Mouse (Mus musculus): ENCODE data around the gene Atrnl1. TPM values are rescaled to one million over a fixed set of nuclear protein-coding genes. Genes with fewer than 3 reads are reported as not detected.

Gene Atrnl1
- polyA plus RNA-seq, 1 experiment from 2014 or later, result 0.60 TPM

DNA sequence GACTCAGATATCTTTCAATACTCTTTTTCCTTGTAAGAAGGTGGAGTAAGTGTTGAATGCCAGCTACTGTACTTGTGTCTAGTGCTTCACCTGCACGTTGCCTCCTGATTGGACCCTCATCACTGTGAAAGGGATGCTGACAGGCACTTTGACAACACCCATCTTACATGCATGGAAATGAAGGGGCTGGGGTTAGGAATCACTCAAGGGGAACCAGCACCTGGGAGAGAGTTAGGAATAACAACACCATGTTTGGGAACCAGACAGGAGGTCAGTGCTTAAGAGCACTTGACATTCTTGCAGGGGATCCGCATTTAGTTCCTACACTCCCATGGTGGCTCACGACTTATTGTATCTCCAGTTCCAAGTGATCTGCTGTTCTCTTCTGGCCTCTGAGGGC is 7.2 kb upstream of the Atrnl1 start:
- no peak for ATAC-seq (ENCODE audit: low read depth)
- Histone ChIP-seq H3K9ac (ENCODE audit: low read depth, low read length) (no peak overlapping the region), H3K4me1 (ENCODE audit: control insufficient read depth, low read depth, low read length) (no peaks in the 10 kb centered on the region; the same call in 1 of the 2 replicates), H3K4me2 (ENCODE audit: low read depth, low read length) (no peak overlapping the region), H3K4me3 (ENCODE audit: low read depth, low read length) (no peak overlapping the region), H3K36me3 (ENCODE audit: control insufficient read depth, insufficient read depth) (no peaks in the 10 kb centered on the region), H3K27me3 (ENCODE audit: control insufficient read depth, insufficient read depth, low read depth, low read length) (no peaks in the 10 kb centered on the region), H3K9me3 (replicated peaks; ENCODE audit: control insufficient read depth, low read length) (no peaks in the 10 kb centered on the region), H3K27ac (ENCODE audit: low read length) (no peak overlapping the region)
- WGBS (ENCODE audit: insufficient replicate concordance), result 81% methylated on average over 3 of the region's 3 CpGs

DNA sequence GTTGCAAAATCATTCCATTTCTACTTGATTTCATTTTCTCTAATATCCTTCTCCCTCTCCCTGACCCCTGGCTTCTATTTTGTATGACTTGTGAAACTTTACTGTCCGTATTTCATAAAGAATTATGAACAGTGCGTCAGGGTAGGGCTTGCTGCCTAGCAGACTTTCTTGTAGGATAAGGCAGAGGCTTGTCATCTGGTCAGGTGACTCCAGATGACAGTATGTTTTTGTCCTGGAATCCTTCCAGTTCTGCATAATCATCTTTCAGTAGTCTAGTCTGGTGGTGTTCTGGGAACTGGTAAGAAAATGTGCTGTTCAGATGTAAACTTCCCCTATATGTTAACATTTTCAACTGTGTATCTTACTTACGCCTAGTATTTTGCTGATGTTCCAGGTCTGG is 4.9 kb upstream of the Atrnl1 start:
- ATAC-seq (ENCODE audit: low read depth), result no peak
- Histone ChIP-seq H3K36me3 (ENCODE audit: control insufficient read depth, insufficient read depth) (no peaks in the 10 kb centered on the region), H3K4me3 (ENCODE audit: low read depth, low read length) (no peak overlapping the region), H3K4me2 (ENCODE audit: low read depth, low read length) (no peak overlapping the region), H3K4me1 (ENCODE audit: control insufficient read depth, low read depth, low read length) (no peaks in the 10 kb centered on the region; the same call in 1 of the 2 replicates), H3K9ac (ENCODE audit: low read depth, low read length) (no peak overlapping the region), H3K27ac (ENCODE audit: low read length) (no peak overlapping the region), H3K9me3 (replicated peaks; ENCODE audit: control insufficient read depth, low read length) (no peaks in the 10 kb centered on the region), H3K27me3 (ENCODE audit: control insufficient read depth, insufficient read depth, low read depth, low read length) (peaks cover 4% of the 10 kb centered on the region; the same call in 1 of the 2 replicates)
- WGBS (ENCODE audit: insufficient replicate concordance), result 62% methylated on average over 3 of the region's 3 CpGs

DNA sequence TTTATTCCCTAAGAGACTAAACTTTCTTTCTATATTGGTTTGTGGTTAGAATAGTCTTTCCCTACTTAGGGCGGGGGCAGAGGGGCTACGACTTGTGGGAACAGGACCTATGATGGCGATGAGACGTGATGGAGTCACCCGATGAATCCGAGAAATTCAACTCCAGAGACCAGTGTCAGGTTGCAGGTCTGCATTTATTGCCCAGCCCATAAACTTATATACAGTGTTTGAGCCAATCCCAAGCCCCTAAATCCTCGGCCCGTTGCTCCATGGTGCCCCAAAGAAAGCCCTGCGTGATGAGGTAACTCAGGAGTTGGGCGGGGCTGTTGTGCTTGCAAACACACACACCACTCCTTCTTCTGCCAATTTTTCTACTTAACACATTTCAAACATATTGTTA is 4.5 kb upstream of the Atrnl1 start:
- Histone ChIP-seq H3K4me2 (ENCODE audit: low read depth, low read length) (no peak overlapping the region), H3K36me3 (ENCODE audit: control insufficient read depth, insufficient read depth) (no peaks in the 10 kb centered on the region), H3K4me3 (ENCODE audit: low read depth, low read length) (no peak overlapping the region), H3K9ac (ENCODE audit: low read depth, low read length) (no peak overlapping the region), H3K4me1 (ENCODE audit: control insufficient read depth, low read depth, low read length) (no peaks in the 10 kb centered on the region; the same call in 1 of the 2 replicates), H3K9me3 (replicated peaks; ENCODE audit: control insufficient read depth, low read length) (no peaks in the 10 kb centered on the region), H3K27ac (ENCODE audit: low read length) (no peak overlapping the region), H3K27me3 (ENCODE audit: control insufficient read depth, insufficient read depth, low read depth, low read length) (peaks cover 8% of the 10 kb centered on the region)
- WGBS (ENCODE audit: insufficient replicate concordance), result 73% methylated on average over 10 of the region's 10 CpGs
- ATAC-seq (ENCODE audit: low read depth), result no peak

DNA sequence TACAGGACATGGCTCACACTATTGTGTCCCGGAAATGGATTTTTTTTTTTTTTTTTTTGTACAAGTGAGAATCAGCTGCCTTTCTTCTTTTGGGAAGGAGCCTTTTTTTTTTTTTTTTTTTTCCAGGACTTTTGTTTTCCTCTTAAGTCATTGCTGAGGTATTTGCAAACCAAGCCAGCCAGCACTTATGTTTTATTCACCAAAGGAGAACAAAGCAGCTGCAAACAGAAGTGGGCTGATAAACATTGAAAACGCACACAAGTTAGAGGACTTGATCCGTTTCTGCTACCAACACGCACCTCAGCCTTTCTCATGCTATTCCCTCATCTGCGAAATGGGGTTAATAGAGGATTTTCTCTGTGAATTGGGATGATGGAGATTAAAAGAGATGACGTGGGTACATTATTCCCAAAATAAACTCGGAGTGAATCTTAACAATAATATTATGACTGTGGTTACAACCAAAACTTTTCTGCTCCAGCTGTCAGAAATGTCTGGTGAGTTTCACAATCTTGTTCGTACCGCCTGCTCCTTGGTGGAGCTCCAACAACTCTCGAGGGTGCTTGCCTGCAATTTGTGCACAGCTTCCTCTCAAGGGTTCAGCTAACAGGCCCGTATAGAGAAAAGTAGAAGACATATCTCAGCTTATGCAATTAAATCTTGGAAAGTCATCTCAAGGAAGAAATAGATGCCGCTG is 1.3 kb upstream of the Atrnl1 start:
- Histone ChIP-seq H3K9me3 (replicated peaks; ENCODE audit: control insufficient read depth, low read length) (no peaks in the 10 kb centered on the region), H3K27ac (ENCODE audit: low read length) (no peak overlapping the region), H3K27me3 (ENCODE audit: control insufficient read depth, insufficient read depth, low read depth, low read length) (peaks cover 16% of the 10 kb centered on the region), H3K36me3 (ENCODE audit: control insufficient read depth, insufficient read depth) (no peaks in the 10 kb centered on the region), H3K4me3 (ENCODE audit: low read depth, low read length) (peak overlapping the region; percentile 81), H3K4me1 (ENCODE audit: control insufficient read depth, low read depth, low read length) (peaks cover 10% of the 10 kb centered on the region), H3K9ac (ENCODE audit: low read depth, low read length) (peak overlapping the region; percentile 72; the same call in 1 of the 2 replicates), H3K4me2 (ENCODE audit: low read depth, low read length) (peak overlapping the region; percentile 93)
- WGBS (ENCODE audit: insufficient replicate concordance), result 14% methylated on average over 12 of the region's 12 CpGs
- ATAC-seq (ENCODE audit: low read depth), result no peak

DNA sequence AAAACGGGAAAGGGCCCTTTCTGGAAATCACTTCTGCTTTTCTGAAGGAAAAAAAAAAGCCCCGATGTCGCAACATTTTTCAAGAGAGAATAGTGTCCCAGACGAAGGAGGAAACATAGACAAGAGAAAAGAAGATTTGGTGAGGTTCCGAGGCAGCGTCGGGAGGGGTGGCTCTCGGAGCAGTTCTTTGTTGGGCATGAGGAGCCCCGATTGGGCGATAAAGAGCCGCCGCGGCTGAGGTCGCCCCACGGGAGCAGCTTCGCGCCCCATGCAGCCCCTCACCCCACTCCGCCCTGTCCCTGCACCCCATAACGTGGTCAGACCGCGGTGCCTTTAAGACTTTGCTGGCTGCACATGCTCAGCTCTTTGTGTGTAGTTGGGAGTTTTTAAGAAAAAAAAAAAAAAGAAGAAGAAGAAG is 767 bp upstream of the Atrnl1 start:
- Histone ChIP-seq H3K9ac (ENCODE audit: low read depth, low read length) (peak overlapping the region; percentile 72), H3K27me3 (ENCODE audit: control insufficient read depth, insufficient read depth, low read depth, low read length) (peaks cover 16% of the 10 kb centered on the region), H3K4me1 (ENCODE audit: control insufficient read depth, low read depth, low read length) (peaks cover 10% of the 10 kb centered on the region), H3K27ac (ENCODE audit: low read length) (peak overlapping the region; percentile 77), H3K4me2 (ENCODE audit: low read depth, low read length) (peak overlapping the region; percentile 93), H3K9me3 (replicated peaks; ENCODE audit: control insufficient read depth, low read length) (no peaks in the 10 kb centered on the region), H3K4me3 (ENCODE audit: low read depth, low read length) (peak overlapping the region; percentile 81), H3K36me3 (ENCODE audit: control insufficient read depth, insufficient read depth) (no peaks in the 10 kb centered on the region)
- ATAC-seq (ENCODE audit: low read depth), result peak; percentile 17; the same call in 1 of the 2 replicates
- WGBS (ENCODE audit: insufficient replicate concordance), result under 1% methylated on average over 21 of the region's 21 CpGs

DNA sequence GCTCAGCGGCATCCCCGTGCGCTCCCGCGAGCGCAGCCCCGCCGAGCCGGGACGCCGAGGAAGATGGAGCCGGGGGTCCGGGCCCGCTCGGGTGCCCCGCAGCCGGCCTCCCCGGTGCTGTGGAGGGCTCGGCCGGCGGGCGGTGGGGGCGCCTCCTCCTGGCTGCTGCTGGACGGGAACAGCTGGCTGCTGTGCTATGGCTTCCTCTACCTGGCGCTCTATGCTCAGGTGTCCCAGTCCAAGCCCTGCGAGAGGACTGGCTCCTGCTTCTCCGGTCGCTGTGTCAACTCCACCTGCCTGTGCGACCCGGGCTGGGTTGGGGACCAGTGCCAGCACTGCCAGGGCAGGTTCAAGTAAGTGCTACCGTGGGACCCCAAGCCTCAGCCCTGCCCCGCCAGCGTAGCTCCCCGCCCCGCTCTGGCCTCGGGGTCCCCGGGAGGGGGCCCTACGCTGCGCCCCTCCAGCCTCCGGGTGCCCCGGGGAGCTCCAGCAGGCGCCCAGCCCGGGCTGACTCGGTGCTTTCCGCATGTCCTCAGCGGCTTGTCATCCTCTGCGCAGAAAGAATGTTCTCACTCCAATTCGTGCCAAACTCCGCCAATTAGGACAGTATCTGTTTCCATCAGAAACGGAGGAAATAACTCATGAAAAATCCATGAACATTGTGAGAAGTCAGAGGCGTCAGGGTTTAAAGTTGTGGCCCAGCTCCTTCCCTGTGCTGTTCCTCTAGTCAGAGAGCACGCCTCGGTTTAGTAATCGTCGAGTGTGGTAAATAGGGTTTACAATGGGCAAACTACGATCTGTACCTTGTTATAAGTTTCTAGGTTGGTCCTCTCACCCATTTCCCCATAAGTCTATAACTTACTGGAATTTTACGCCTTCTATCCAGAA is 701 bp downstream of the Atrnl1 start:
- peak overlapping the region; percentile 37; the same call in 1 of the 2 replicates for H3K27ac ChIP-seq (ENCODE audit: low read length)
- 2% methylated on average over 52 of the region's 57 CpGs for WGBS (ENCODE audit: insufficient replicate concordance)
- peak; percentile 41 for ATAC-seq (ENCODE audit: low read depth)

DNA sequence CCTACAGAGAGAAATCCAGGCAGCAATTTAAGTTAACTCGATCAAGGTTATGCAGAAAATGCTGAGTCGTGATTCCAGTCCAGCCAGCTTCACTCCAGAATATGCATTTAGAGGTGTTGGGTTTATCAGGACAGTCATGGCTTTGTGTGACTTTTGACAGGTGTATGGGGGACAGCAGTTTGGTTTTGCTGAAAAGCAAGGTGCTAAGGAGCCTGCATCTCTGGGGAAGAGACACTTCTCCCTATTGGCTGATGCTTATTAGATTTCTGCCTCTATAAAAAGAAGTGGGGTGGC is 1.3 kb downstream of the Atrnl1 start:
- 19% methylated on average over 2 of the region's 2 CpGs for WGBS (ENCODE audit: insufficient replicate concordance)
- Histone ChIP-seq H3K27me3 (ENCODE audit: control insufficient read depth, insufficient read depth, low read depth, low read length) (peaks cover 16% of the 10 kb centered on the region), H3K4me2 (ENCODE audit: low read depth, low read length) (peak overlapping the region; percentile 93), H3K9ac (ENCODE audit: low read depth, low read length) (peak overlapping the region; percentile 9; the same call in 1 of the 2 replicates), H3K36me3 (ENCODE audit: control insufficient read depth, insufficient read depth) (no peaks in the 10 kb centered on the region), H3K9me3 (replicated peaks; ENCODE audit: control insufficient read depth, low read length) (no peaks in the 10 kb centered on the region), H3K4me1 (ENCODE audit: control insufficient read depth, low read depth, low read length) (peaks cover 10% of the 10 kb centered on the region), H3K4me3 (ENCODE audit: low read depth, low read length) (peak overlapping the region; percentile 81), H3K27ac (ENCODE audit: low read length) (no peak overlapping the region; the same call in 1 of the 2 replicates)
- ATAC-seq (ENCODE audit: low read depth), result no peak

More for the DNA sequence above, 701 bp downstream of the Atrnl1 start:
- Histone ChIP-seq H3K9me3 (replicated peaks; ENCODE audit: control insufficient read depth, low read length) (no peaks in the 10 kb centered on the region), H3K27me3 (ENCODE audit: control insufficient read depth, insufficient read depth, low read depth, low read length) (peaks cover 16% of the 10 kb centered on the region), H3K36me3 (ENCODE audit: control insufficient read depth, insufficient read depth) (no peaks in the 10 kb centered on the region), H3K4me2 (ENCODE audit: low read depth, low read length) (peak overlapping the region; percentile 93), H3K9ac (ENCODE audit: low read depth, low read length) (peak overlapping the region; percentile 72), H3K4me1 (ENCODE audit: control insufficient read depth, low read depth, low read length) (peaks cover 10% of the 10 kb centered on the region), H3K4me3 (ENCODE audit: low read depth, low read length) (peak overlapping the region; percentile 81)

DNA sequence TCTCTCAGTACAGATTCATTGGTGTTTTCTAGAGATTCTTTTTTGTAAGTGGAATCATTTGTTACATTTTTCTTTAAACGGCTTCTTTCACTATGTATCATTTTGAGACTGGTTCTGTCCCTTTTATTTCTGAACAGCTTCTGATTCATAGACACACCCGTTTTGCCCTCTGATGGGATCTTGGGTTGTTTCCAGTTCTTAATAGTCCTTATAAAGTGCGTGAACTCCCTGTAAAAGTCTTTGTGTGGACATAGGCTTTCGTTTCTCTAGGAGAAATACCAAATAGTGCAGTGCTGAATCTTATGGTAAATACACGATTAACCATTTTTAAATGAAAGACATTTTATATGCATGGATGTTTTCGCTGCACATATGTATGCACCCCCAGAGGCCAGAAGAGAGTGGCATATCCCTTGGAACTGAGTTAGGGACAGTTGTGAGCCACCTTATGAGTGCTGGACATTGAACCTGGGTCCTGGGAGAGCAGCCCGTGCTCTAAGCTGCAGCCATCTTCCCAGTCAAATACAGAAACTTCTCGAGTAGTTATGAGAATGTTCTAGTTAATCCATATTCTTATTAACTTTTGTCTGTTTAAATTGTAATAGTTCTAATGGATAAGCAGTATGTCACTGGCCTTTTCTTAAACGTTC is 5.3 kb downstream of the Atrnl1 start:
- no peaks in the 10 kb centered on the region for H3K9me3 ChIP-seq (replicated peaks; ENCODE audit: control insufficient read depth, low read length)
- WGBS (ENCODE audit: insufficient replicate concordance), result 70% methylated on average over 9 of the region's 9 CpGs

More for the DNA sequence above, 5.3 kb downstream of the Atrnl1 start:
- Histone ChIP-seq H3K4me1 (ENCODE audit: control insufficient read depth, low read depth, low read length) (peaks cover 10% of the 10 kb centered on the region), H3K27me3 (ENCODE audit: control insufficient read depth, insufficient read depth, low read depth, low read length) (peaks cover 11% of the 10 kb centered on the region), H3K4me2 (ENCODE audit: low read depth, low read length) (no peak overlapping the region), H3K4me3 (ENCODE audit: low read depth, low read length) (no peak overlapping the region), H3K36me3 (ENCODE audit: control insufficient read depth, insufficient read depth) (no peaks in the 10 kb centered on the region), H3K27ac (ENCODE audit: low read length) (no peak overlapping the region), H3K9ac (ENCODE audit: low read depth, low read length) (no peak overlapping the region)
- no peak for ATAC-seq (ENCODE audit: low read depth)

All from liver, embryonic 16.5 days (tissue).